Mouse (Mus musculus) midbrain, embryonic 13.5 days (tissue): ENCODE measurements around the gene Ccdc138. TPM values are rescaled to one million over a fixed set of nuclear protein-coding genes. Genes with fewer than 3 reads are reported as not detected.
"Not testable (repeated sequence)": the region's sequence is repeated elsewhere in the genome, so short reads cannot be mapped to it uniquely, and the experiment has no call there.

Source experiments
- ATAC-seq: fragments of 200-750 bp; cut with Nextera tagmentation; 2 replicates; pipeline ENCODE4 v1.8.0; 2017; ENCODE audit warnings: mild to moderate bottlenecking, moderate TSS enrichment, moderate library complexity
- H3K27ac ChIP-seq: fragments of 300-500 bp; sonication (generic); 2 replicates; pipeline ENCODE4 v1.5.1; 2015; ENCODE audit warnings: inconsistent platforms, mild to moderate bottlenecking, moderate library complexity
- H3K27me3 ChIP-seq: fragments of 300-500 bp; sonication (generic); 2 replicates; pipeline ENCODE4 v1.6.1; 2015; ENCODE audit warnings: mild to moderate bottlenecking, inconsistent platforms
- H3K36me3 ChIP-seq: fragments of 300-500 bp; sonication (generic); 2 replicates; pipeline ENCODE4 v1.6.1; 2015; ENCODE audit warnings: mild to moderate bottlenecking, inconsistent platforms
- H3K4me1 ChIP-seq: fragments of 300-500 bp; sonication (generic); replicated peaks from 2 replicates; pipeline ENCODE4 v1.6.1; 2015; ENCODE audit warnings: inconsistent platforms
- H3K4me2 ChIP-seq: fragments of 300-500 bp; sonication (generic); replicated peaks from 2 replicates; pipeline ENCODE4 v1.6.1; 2015; ENCODE audit warnings: moderate library complexity, mild to moderate bottlenecking, inconsistent platforms
- H3K4me3 ChIP-seq: fragments of 300-500 bp; sonication (generic); replicated peaks from 2 replicates; pipeline ENCODE4 v1.5.1; 2015; ENCODE audit warnings: mild to moderate bottlenecking, inconsistent platforms
- H3K9ac ChIP-seq: fragments of 300-500 bp; sonication (generic); replicated peaks from 2 replicates; pipeline ENCODE4 v1.6.1; 2015; ENCODE audit warnings: mild to moderate bottlenecking, inconsistent platforms
- H3K9me3 ChIP-seq: fragments of 300-500 bp; sonication (generic); 2 replicates; pipeline ENCODE4 v1.6.1; 2016; ENCODE audit warnings: mild to moderate bottlenecking, inconsistent platforms
- WGBS: fragments of 180-500 bp; shearing (Covaris S2); methylation state at CpG from one replicate; pipeline ENCODE4 v1.1.7; 2015; 5-methylcytosine and 5-hydroxymethylcytosine counted together
- polyA plus RNA-seq: library from polyadenylated mRNA; unstranded; fragments of >200 nt; fragmentation: Nextera tagmentation; extraction: Ambion mirVana; gene quantifications from 2 replicates; pipeline ENCODE4 v1.2.1, GENCODE M21; 2015

Gene Ccdc138
- polyA plus RNA-seq, 1 experiment from 2014 or later = 10.8 TPM

- peaks cover 9% of the 10 kb centered on the region; the same call in 1 of the 2 replicates for H3K9me3 ChIP-seq
- ATAC-seq = no peak
- no peak overlapping the region for H3K4me2 ChIP-seq
- peaks cover 39% of the 10 kb centered on the region for H3K36me3 ChIP-seq
- WGBS = 85% methylated on average over 10 of the region's 10 CpGs
- no peaks in the 10 kb centered on the region for H3K4me1 ChIP-seq
- H3K27me3 ChIP-seq = no peaks in the 10 kb centered on the region
- H3K27ac ChIP-seq = no peak overlapping the region
- H3K4me3 ChIP-seq = no peak overlapping the region
- no peak overlapping the region for H3K9ac ChIP-seq
Observed at GRCm38 (mm10) chr10:58530896-58531790, 33.4 kb downstream of the Ccdc138 start.

GRCm38 (mm10) chr10:58532177-58532576 is 34.4 kb downstream of the Ccdc138 start:
- Histone ChIP-seq H3K27me3 (no peaks in the 10 kb centered on the region), H3K4me3 (no peak overlapping the region), H3K9ac (no peak overlapping the region), H3K27ac (no peak overlapping the region), H3K4me2 (no peak overlapping the region), H3K36me3 (peaks cover 39% of the 10 kb centered on the region), H3K9me3 (peaks cover 9% of the 10 kb centered on the region; the same call in 1 of the 2 replicates), H3K4me1 (no peaks in the 10 kb centered on the region)
- no peak for ATAC-seq
- 96% methylated on average over 2 of the region's 2 CpGs for WGBS

GRCm38 (mm10) chr10:58536276-58536675 is 38.5 kb downstream of the Ccdc138 start:
- peaks cover 19% of the 10 kb centered on the region for H3K36me3 ChIP-seq
- not testable (repeated sequence) for H3K27ac ChIP-seq, H3K4me2 ChIP-seq, H3K9me3 ChIP-seq, H3K4me1 ChIP-seq, H3K9ac ChIP-seq, ATAC-seq, H3K4me3 ChIP-seq, H3K27me3 ChIP-seq
- WGBS = 74% methylated on average over 5 of the region's 5 CpGs

GRCm38 (mm10) chr10:58540613-58541012 is 42.9 kb downstream of the Ccdc138 start:
- no peak overlapping the region for H3K9ac ChIP-seq
- no peak overlapping the region for H3K27ac ChIP-seq
- H3K4me1 ChIP-seq = no peaks in the 10 kb centered on the region
- no peaks in the 10 kb centered on the region for H3K9me3 ChIP-seq
- H3K4me2 ChIP-seq = no peak overlapping the region
- H3K36me3 ChIP-seq = peaks cover 14% of the 10 kb centered on the region
- ATAC-seq = peak; percentile 43; the same call in 1 of the 2 replicates
- H3K4me3 ChIP-seq = no peak overlapping the region
- 38% methylated on average over 13 of the region's 13 CpGs for WGBS
- no peaks in the 10 kb centered on the region for H3K27me3 ChIP-seq

GRCm38 (mm10) chr10:58548739-58549138 is 51.0 kb downstream of the Ccdc138 start:
- Histone ChIP-seq H3K4me3 (no peak overlapping the region), H3K4me2 (no peak overlapping the region), H3K27ac (no peak overlapping the region), H3K9me3 (no peaks in the 10 kb centered on the region), H3K4me1 (no peaks in the 10 kb centered on the region), H3K9ac (no peak overlapping the region), H3K36me3 (no peaks in the 10 kb centered on the region), H3K27me3 (no peaks in the 10 kb centered on the region)
- no peak for ATAC-seq

DNA sequence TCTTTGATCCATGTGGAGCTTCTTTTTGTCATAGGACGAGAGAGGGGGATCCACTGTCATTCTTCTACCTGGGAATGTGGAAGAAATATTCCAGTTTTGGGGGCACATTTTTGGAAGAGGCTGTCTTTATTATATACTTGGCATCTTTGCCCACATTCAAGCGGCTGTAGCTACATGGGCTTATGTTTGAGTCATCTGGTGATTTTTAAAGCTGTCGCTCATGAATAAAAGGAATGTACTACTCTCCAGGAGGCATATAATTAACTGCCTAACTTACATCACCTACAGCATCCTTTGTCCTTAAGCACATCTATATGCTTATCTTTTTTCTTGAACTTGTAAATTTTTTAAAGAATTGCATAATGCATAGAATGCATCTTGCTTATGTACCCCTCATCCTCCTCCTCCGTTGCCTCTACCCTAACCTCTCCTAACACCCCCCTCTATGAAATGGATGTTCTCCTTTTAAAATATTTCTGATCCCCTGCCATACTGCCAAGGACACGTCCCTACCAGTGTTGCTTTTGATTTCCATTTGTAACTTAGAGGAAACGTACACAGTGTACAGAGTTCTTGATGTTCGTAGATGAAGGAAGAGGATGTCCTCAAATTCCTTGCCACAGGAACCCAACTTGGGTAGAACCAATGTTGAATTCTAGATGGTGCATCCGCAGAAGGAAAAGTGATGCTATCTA is 57.1 kb downstream of the Ccdc138 start:
- WGBS = 91% methylated on average over 8 of the region's 8 CpGs
- no peaks in the 10 kb centered on the region for H3K27me3 ChIP-seq
- H3K36me3 ChIP-seq = peaks cover 5% of the 10 kb centered on the region; the same call in 1 of the 2 replicates
- no peak overlapping the region for H3K9ac ChIP-seq
- H3K9me3 ChIP-seq = no peaks in the 10 kb centered on the region
- H3K4me3 ChIP-seq = no peak overlapping the region
- H3K27ac ChIP-seq = no peak overlapping the region
- no peak for ATAC-seq
- H3K4me2 ChIP-seq = no peak overlapping the region
- no peaks in the 10 kb centered on the region for H3K4me1 ChIP-seq

DNA sequence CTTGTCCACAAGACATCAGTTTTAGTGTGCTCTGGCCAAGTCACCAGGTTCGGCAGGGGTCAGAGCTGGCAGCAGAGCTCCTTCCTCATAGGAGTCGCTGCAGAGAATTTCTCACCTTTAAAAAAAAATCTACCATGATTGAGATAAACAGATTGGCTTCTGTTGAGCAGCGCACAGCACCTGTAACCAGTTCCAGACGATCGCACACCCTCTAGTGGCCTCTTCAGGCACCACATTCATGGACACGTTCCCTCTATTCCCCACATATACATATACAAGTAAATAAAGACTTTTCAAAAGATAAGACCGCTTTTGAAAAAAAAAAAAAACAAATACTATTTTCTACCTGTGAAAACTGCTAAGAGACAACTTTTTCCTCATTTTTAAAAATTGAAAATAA is 61.4 kb downstream of the Ccdc138 start:
- Histone ChIP-seq H3K9me3 (no peaks in the 10 kb centered on the region), H3K27me3 (no peaks in the 10 kb centered on the region), H3K4me1 (no peaks in the 10 kb centered on the region), H3K4me2 (no peak overlapping the region), H3K36me3 (peaks cover 5% of the 10 kb centered on the region; the same call in 1 of the 2 replicates), H3K27ac (no peak overlapping the region), H3K4me3 (no peak overlapping the region), H3K9ac (no peak overlapping the region)
- ATAC-seq = no peak
- WGBS = 30% methylated on average over 7 of the region's 7 CpGs

- WGBS = 19% methylated on average over 3 of the region's 3 CpGs
- peak; percentile 43; the same call in 1 of the 2 replicates for ATAC-seq
Observed at GRCm38 (mm10) chr10:58559901-58560300, 62.2 kb downstream of the Ccdc138 start.

DNA sequence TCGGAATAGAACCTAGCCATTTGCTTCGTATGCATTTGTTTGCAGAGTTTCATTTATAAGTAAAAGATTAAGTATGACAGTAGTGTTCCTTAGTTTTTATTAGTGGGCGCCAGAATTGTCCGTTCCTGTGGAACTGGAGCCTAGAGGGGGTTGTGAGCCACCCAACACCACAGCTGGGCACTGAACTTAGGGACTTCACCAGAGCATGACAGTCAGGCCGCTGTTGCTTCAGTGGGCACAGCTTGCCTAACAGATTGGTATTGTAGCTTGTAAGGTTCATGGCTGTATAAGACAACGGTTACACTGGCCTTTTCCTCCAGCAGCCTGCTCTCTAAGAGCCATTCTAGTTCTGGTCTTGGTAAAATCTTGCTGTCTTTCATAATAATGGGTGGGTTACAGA is 62.8 kb downstream of the Ccdc138 start:
- no peak overlapping the region for H3K27ac ChIP-seq
- H3K4me1 ChIP-seq = no peaks in the 10 kb centered on the region
- H3K4me3 ChIP-seq = no peak overlapping the region
- no peaks in the 10 kb centered on the region for H3K27me3 ChIP-seq
- no peaks in the 10 kb centered on the region for H3K9me3 ChIP-seq
- peaks cover 3% of the 10 kb centered on the region; the same call in 1 of the 2 replicates for H3K36me3 ChIP-seq
- H3K9ac ChIP-seq = no peak overlapping the region
- 89% methylated on average over 6 of the region's 6 CpGs for WGBS
- no peak for ATAC-seq
- H3K4me2 ChIP-seq = no peak overlapping the region

More at GRCm38 (mm10) chr10:58559901-58560300, 62.2 kb downstream of the Ccdc138 start:
- H3K9me3 ChIP-seq = no peaks in the 10 kb centered on the region
- H3K27me3 ChIP-seq = no peaks in the 10 kb centered on the region
- no peak overlapping the region for H3K9ac ChIP-seq
- peaks cover 5% of the 10 kb centered on the region; the same call in 1 of the 2 replicates for H3K36me3 ChIP-seq
- H3K4me1 ChIP-seq = no peaks in the 10 kb centered on the region
- no peak overlapping the region for H3K4me3 ChIP-seq
- no peak overlapping the region for H3K27ac ChIP-seq
- H3K4me2 ChIP-seq = no peak overlapping the region

DNA sequence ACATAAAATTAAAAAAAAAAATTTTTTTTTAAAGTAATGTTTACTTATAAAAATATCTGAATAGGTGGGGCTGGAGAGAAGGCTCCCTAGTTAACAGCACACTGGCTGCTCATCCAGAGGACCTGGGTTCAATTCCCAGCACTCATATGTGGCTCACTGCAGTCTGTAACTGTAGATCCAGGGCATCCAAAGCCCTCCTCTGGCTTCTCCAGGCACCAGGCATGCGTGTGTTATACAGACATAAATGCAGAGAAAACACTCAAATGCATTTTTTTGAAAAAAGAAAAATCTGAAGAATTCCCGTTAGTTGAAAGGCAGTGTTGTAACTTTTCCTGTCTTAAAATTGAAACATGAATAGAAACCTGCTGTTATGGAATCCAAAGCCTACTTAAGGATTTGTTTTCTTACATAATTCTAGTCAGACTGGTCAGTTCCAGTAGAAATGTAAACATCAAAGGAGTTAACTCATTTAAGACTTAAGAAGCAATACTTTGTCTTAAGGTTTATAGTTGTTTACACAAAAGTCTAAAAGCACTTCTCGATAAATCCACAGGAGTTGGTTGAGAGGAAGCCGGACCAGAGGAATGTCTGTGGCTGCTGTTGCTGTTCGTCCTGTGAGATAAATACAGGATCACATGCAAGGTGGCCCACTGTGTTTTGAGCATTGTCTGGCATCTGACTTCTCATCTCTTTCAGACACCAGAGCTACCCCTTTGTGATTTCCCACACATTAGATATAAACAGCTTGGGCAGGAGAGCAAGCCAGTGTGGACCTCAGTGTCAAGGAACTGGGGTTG is 87.9 kb downstream of the Ccdc138 start:
- Histone ChIP-seq H3K9me3 (no peaks in the 10 kb centered on the region; the same call in 1 of the 2 replicates), H3K4me1 (no peaks in the 10 kb centered on the region), H3K9ac (no peak overlapping the region), H3K27ac (no peak overlapping the region), H3K36me3 (no peaks in the 10 kb centered on the region), H3K27me3 (no peaks in the 10 kb centered on the region), H3K4me3 (no peak overlapping the region), H3K4me2 (no peak overlapping the region)
- 85% methylated on average over 5 of the region's 5 CpGs for WGBS
- no peak for ATAC-seq

GRCm38 (mm10) chr10:58594486-58594885 is 96.7 kb downstream of the Ccdc138 start:
- Histone ChIP-seq H3K4me1 (no peaks in the 10 kb centered on the region), H3K36me3 (no peaks in the 10 kb centered on the region), H3K9ac (no peak overlapping the region), H3K27me3 (no peaks in the 10 kb centered on the region), H3K4me3 (no peak overlapping the region), H3K4me2 (no peak overlapping the region), H3K9me3 (no peaks in the 10 kb centered on the region), H3K27ac (no peak overlapping the region)
- WGBS = 89% methylated on average over 3 of the region's 3 CpGs
- ATAC-seq = no peak
